Mouse (Mus musculus): Measurements from ENCODE around the gene Smg5. TPM values are rescaled to one million over a fixed set of nuclear protein-coding genes. Genes with fewer than 3 reads are reported as not detected.

Gene Smg5
- polyA plus RNA-seq, 2 experiments from 2014 or later: 30.2 to 50.2 TPM

DNA sequence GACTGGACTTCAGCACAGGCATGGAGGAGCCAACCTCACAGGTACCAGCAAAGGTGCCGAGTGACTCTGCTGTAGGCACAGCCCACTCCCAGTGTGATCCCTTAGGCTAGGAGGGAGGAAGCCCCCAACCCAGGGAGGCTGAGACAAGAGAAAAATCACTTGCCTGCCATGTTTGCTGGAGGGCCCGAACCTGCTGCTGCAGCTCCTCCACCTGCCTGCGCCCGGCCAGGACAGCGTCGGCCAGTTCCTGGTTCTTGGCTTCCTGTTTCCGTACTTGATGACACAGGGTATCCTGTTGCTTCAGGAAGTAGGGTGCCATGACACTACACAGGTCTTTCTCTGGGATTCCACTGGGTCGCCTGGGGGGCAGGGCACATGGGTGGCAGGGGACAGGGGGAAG lies 59.7 kb downstream of the Smg5 start:
- no peak for ATAC-seq

DNA sequence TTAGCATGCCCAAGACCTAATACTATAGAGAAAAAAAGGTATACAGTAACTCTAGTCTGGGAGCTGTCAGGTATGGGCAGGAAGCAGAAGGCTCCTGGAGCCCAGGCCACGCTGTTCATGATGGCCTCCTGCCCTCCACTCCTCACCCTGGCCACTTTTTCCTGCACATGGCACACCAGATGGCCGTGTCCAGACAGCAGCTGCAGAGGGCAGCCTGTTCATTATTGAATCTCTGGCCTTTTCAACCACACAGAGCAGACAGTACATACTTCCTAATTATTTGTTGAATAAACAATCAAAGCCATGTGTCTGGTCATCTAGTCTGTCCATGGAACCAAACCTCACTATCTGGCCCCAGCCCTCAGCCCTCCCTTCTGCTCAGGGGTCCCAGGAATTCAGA lies 62.6 kb downstream of the Smg5 start:
- ATAC-seq: no peak

DNA sequence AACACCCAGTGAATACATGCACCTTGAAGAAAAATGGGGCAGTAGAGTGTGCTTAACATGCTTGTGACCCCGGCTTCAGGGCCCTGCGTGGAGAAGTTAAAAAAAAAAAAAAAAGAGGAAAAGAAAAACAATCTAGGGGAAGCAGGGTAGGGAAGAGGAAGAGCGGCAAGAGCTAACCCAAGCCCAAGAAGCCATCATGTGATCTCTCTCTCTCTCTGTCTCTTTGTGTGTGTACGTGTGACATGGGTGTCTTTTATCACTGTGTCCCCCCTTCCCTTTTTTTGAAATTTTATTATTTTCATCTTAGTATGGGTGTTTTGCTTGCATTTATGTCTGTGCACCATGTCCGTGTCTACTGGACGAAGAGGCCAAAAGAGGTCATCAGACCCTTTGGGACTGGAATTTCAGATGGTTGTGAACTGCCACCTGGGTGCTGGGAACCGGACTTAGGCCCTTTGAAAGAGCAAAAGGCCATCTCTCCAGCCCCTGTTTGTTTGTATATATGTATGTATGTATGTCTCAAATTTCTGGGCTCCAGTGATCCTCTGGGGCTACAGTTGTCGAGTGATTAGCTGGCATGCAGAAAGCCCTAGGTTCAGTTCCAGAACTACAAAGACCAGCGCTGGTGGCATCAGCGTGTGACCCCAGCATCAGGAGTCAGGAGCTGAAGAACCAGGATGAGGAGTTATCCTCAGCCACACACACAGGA lies 67.6 kb downstream of the Smg5 start:
- no peak for ATAC-seq

DNA sequence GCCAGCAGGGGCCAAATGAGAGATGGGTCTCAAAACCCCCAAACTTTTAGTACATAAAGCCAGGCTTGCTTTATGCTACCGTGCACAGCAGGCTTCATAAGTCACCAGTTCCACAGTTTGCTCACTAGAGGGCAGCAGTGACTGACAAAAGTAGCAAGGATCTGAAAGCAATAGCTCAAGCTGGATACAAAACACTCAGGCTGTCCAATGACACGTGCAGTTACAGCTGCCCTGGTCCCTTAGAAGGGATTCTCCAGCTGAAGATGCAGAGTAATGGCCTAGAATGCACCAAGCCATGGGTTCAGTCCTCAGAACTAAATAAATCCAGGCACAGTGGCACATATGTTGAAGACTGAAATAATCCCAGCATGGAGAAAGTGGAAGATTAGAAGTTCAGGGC lies 71.0 kb downstream of the Smg5 start:
- no peak for ATAC-seq

DNA sequence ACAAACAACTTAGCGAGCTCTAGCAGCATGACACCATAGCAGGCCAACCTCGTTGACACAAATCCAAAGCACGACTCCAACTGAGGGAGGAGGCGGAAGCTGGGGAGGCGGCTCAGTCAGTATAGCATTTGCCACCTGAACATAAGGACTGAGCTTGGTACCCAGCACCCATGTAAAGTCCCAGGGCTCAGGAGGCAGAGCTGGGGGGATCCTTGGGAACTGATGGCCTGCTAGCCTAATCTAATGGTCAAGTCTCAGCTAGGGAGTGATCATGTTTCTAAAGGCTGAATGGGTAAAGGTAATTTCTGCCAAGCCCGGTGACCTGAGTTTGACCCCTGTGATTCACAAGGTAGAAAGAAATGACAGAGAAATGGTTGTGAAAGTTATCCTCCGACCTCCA lies 71.5 kb downstream of the Smg5 start:
- no peak for ATAC-seq

DNA sequence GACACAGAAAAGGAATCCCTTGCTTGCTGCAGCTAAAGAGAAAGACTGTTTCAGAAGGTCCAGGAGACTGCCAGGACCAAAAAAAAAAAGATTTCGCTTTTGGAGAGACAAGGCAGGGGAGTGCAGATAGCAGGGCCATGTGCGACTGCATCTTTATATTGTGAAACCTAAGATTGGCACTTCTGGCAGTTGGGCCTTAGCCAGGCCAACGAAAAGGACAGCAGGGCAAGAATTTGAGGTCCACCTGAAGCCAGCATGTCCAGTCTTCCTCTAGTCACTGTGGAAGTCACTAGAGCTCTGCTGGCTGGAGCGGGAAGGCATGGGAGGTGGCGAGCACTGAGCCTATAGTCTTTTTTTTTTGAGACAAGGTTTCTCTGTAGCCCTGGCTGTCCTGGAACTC lies 72.9 kb downstream of the Smg5 start:
- ATAC-seq: no peak

DNA sequence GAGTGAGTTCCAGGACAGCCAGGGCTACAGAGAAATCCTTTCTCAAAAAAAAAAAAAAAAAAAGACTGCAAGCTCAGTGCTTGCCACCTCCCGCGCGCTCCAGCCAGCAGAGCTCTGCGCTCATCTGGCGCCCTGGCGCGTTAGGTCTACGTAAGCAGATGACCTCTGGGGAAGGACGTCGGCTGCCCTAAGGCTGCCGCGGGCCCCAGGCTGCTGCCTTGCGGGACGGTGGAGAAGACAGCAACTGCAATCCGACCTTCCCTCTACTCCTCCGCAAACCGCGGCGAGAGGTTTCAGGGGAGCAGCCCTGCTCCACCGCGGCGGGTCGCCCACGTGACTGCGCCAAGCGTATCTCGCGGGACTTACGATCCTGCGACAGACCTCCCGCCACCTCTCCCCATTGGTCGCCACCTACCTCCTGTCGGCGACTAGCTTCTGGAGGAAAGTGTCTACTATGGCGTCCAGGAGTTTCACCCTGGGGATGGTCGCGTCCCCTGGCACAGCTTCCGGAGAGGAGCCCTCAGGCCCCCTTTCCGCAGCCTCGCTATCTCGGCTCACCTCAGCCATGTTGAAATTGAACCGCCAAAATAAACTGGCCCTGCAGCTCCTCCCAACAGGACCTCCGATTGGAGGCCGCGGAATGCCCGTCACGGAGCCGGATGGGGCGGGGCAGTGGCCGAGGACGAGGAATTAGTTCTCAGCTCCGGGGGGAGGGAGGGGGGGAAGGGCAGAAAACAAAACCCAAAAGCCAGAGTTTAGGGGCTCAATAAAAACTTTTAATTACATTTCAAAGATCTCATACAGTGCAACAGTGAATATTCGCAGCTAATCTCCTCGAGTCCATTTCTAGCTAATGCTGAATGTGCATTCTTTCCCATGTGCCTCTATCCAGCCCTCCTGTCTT lies 73.9 kb downstream of the Smg5 start, which contains the start of gene Pmf1:
TSS of gene Pmf1 (minus strand) at position 591 of the 904 bp plus-strand sequence.
- peak; percentile 96 for ATAC-seq

DNA sequence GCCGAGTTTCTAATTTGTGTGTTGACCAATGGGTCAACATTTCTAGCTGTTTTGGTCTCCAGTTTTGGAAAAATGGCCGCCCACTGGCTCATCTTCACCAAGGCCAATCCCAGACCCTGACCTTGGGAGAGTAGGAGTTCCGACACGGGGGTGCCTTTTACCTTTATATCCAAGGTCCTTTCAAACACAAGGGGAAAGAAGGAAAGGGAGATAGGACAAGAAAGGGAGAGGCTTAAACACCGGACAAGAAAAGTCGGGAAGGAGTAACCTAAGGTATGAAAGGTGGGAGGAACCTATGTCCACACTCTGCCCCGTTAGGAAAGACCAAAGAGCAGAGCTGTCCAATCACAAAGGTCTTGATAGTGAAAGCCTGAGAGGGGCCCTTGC lies 74.6 kb downstream of the Smg5 start:
- ATAC-seq: no peak

DNA sequence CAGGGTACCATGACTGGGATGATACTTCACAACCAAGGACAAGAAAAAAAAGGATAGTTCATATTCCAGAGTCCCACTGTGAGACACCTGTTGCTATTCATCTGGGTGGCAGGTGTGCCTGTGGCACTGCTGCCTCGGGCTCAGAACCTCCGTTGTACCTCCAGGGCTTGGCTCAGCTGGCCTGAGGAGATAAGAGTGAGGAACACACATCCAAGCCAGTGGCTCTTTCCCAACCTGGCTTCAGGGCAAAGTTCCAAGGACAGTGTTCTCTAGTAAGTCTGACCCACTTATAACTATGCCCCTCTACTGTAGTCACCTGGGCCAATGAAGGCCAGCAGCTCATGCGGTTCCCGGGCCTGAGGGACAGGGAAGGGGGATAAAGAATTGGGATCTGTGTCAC lies 75.6 kb downstream of the Smg5 start:
- no peak for ATAC-seq

Other genes with a start within 250 kb of the Smg5 start
- gene Mef2d, start 193.9 kb upstream of the Smg5 start, polyA plus RNA-seq (2017; shearing (Covaris generic)): 10 to 100 TPM; 24.3 to 24.5 TPM
- not detected for gene Rhbg, start 81.6 kb upstream of the Smg5 start, polyA plus RNA-seq (2017; shearing (Covaris generic))
- not detected for gene Gm38392, start 49.0 kb upstream of the Smg5 start, polyA plus RNA-seq (2017; shearing (Covaris generic))
- gene Tsacc, start 39.3 kb upstream of the Smg5 start, polyA plus RNA-seq (2017; shearing (Covaris generic)): 1 to 10 TPM; 2.7 to 7.4 TPM
- 100 to 1,000 TPM; 180 to 209 TPM for gene Cct3, start 39.1 kb upstream of the Smg5 start, polyA plus RNA-seq (2017; shearing (Covaris generic))
- gene Glmp, start 11.2 kb upstream of the Smg5 start, polyA plus RNA-seq (2017; shearing (Covaris generic)): 100 to 1,000 TPM; 356 to 375 TPM
- 1 to 10 TPM in 1 of 2 experiments, under 1 TPM in 1; 0.78 to 1.3 TPM for gene Tmem79, start 112 bp upstream of the Smg5 start, polyA plus RNA-seq (2017; shearing (Covaris generic))
- not detected for gene Paqr6, start 28.3 kb downstream of the Smg5 start, polyA plus RNA-seq (2017; shearing (Covaris generic))
- not detected for gene Bglap3, start 36.5 kb downstream of the Smg5 start, polyA plus RNA-seq (2017; shearing (Covaris generic))
- gene Bglap2, start 42.4 kb downstream of the Smg5 start, polyA plus RNA-seq (2017; shearing (Covaris generic)): not detected
- gene Bglap, start 48.2 kb downstream of the Smg5 start, polyA plus RNA-seq (2017; shearing (Covaris generic)): not detected
- gene Pmf1, start 74.1 kb downstream of the Smg5 start, polyA plus RNA-seq (2017; shearing (Covaris generic)): 10 to 100 TPM; 62.7 to 63.7 TPM
- 10 to 100 TPM; 12.8 to 16.7 TPM for gene Slc25a44, start 88.9 kb downstream of the Smg5 start, polyA plus RNA-seq (2017; shearing (Covaris generic))
- 10 to 100 TPM; 31.5 to 44.8 TPM for gene Sema4a, start 124.9 kb downstream of the Smg5 start, polyA plus RNA-seq (2017; shearing (Covaris generic))
- 1 to 10 TPM; 4.6 to 6.4 TPM for gene Lmna, start 173.7 kb downstream of the Smg5 start, polyA plus RNA-seq (2017; shearing (Covaris generic))
- under 1 TPM; 0.10 to 0.81 TPM for gene Mex3a, start 196.1 kb downstream of the Smg5 start, polyA plus RNA-seq (2017; shearing (Covaris generic))
- not detected for gene Rab25, start 212.0 kb downstream of the Smg5 start, polyA plus RNA-seq (2017; shearing (Covaris generic))
- 100 to 1,000 TPM; 132 to 197 TPM for gene Lamtor2, start 216.8 kb downstream of the Smg5 start, polyA plus RNA-seq (2017; shearing (Covaris generic))
- 10 to 100 TPM; 10.9 to 14.0 TPM for gene Ubqln4, start 217.5 kb downstream of the Smg5 start, polyA plus RNA-seq (2017; shearing (Covaris generic))
- 100 to 1,000 TPM; 163 to 193 TPM for gene Ssr2, start 239.6 kb downstream of the Smg5 start, polyA plus RNA-seq (2017; shearing (Covaris generic))

Measured in activated CD4-positive, CD25-positive, alpha-beta regulatory T cell, adult 4 months (primary cell).